Mouse (Mus musculus) cerebellum, adult 2 months (tissue): ENCODE results near the gene Zfp345.
"Not testable (repeated sequence)": the region's sequence is repeated elsewhere in the genome, so short reads cannot be mapped to it uniquely, and the experiment has no call there.

Experiments used
- CTCF ChIP-seq: fragments of 200-500 bp; IDR thresholded peaks from 2 replicates; pipeline ENCODE4 v1.5.1; 2011; ENCODE audit warnings: low read depth, mild to moderate bottlenecking, control low read depth, low read length, moderate library complexity, borderline replicate concordance; ENCODE audit not compliant: insufficient read depth
- POLR2A ChIP-seq: fragments of 200-500 bp; IDR thresholded peaks from 2 replicates; pipeline ENCODE4 v1.6.1; 2011; ENCODE audit warnings: low read length, control low read depth, borderline replicate concordance; ENCODE audit not compliant: insufficient read depth

- not testable (repeated sequence) for TF ChIP-seq CTCF, POLR2A
Measured at GRCm38 (mm10) chr2:150451180-150451919, 33.5 kb downstream of the Zfp345 start, which contains the start of gene Zfp442.
